Mouse (Mus musculus) testis, adult 2 months (tissue): ENCODE data around the gene Tra2a. TPM values are rescaled to one million over a fixed set of nuclear protein-coding genes. Genes with fewer than 3 reads are reported as not detected.

ENCODE experiments used
- H3K27ac ChIP-seq: fragments of 200-500 bp; 2 replicates; pipeline ENCODE4 v1.5.1; 2012; ENCODE audit warnings: low read depth, low read length; ENCODE audit not compliant: control insufficient read depth, insufficient read depth
- H3K27me3 ChIP-seq: fragments of 200-500 bp; 2 replicates; pipeline ENCODE4 v1.6.1; 2012; ENCODE audit warnings: mild to moderate bottlenecking, low read length, moderate library complexity; ENCODE audit not compliant: control insufficient read depth, insufficient read depth
- H3K36me3 ChIP-seq: fragments of 200-500 bp; 2 replicates; pipeline ENCODE4 v1.6.1; 2012; ENCODE audit warnings: mild to moderate bottlenecking, low read length; ENCODE audit not compliant: control insufficient read depth, insufficient read depth
- H3K4me1 ChIP-seq: fragments of 200-500 bp; 2 replicates; pipeline ENCODE4 v1.6.1; 2012; ENCODE audit warnings: low read length; ENCODE audit not compliant: control insufficient read depth, insufficient read depth
- H3K4me3 ChIP-seq: fragments of 200-500 bp; 2 replicates; pipeline ENCODE4 v1.5.1; 2012; ENCODE audit warnings: low read depth, mild to moderate bottlenecking, low read length, moderate library complexity, mixed read lengths; ENCODE audit not compliant: control insufficient read depth
- CTCF ChIP-seq: fragments of 200-500 bp; IDR thresholded peaks from 2 replicates; pipeline ENCODE4 v1.5.1; 2012; ENCODE audit warnings: low read depth, mild to moderate bottlenecking, inconsistent platforms, low read length, moderate library complexity; ENCODE audit not compliant: control insufficient read depth, insufficient read depth, insufficient replicate concordance
- POLR2A ChIP-seq: fragments of 200-500 bp; IDR thresholded peaks from 2 replicates; pipeline ENCODE4 v1.6.1; 2012; ENCODE audit warnings: low read depth, mild to moderate bottlenecking, inconsistent platforms, low read length, moderate library complexity; ENCODE audit not compliant: control insufficient read depth
- polyA plus RNA-seq: library from polyadenylated mRNA; depleted of rRNA; stranded (reverse); fragments of >200 nt; gene quantifications from 2 replicates; pipeline ENCODE4 v1.2.3, GENCODE M21; 2012

Gene Tra2a
- polyA plus RNA-seq, 1 experiment: 45.4 TPM

DNA sequence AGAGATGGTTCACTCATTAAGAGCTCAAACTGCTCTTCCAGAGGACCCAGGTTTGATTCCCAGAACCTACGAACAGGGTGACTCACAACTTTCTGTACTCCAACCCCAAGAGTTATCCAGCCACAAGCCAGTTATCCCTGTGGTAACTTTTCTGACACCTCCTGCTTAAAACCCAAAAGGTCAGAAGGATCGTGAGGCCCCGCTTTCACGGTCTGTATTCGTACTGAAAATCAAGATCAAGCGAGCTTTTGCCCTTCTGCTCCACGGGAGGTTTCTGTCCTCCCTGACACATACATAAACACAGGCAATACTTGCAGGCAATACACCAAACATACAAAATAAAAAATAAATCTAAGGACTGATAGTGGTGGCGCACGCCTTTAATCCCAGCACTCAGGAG lies 27.5 kb downstream of the Tra2a start:
- no peaks in the 10 kb centered on the region for H3K36me3 ChIP-seq
- no peak overlapping the region for H3K4me3 ChIP-seq
- H3K27ac ChIP-seq: no peak overlapping the region
- no peak for TF ChIP-seq CTCF
- TF ChIP-seq POLR2A: no peak
- peaks cover 3% of the 10 kb centered on the region; the same call in 1 of the 2 replicates for H3K4me1 ChIP-seq
- no peaks in the 10 kb centered on the region for H3K27me3 ChIP-seq

DNA sequence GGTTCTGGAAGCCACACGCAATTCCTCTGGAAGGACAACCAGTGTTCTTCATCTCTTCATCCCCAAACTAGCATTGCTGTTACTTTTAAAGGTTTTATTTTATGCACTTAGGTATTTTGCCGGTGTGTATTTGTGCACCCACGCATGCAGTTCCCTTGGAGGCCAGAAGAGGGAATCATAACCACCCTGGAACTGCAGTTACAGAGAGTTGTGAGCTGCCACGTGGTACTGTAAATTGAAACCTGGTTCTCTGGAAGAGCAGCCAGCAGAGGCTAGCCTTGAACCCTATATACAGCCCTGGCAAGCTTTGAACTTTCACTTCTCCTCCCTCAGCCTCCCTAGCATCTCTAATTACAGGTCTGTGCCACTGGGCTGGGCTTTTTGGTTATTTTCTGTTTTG lies 30.5 kb downstream of the Tra2a start:
- no peaks in the 10 kb centered on the region for H3K36me3 ChIP-seq
- H3K27me3 ChIP-seq: no peaks in the 10 kb centered on the region
- TF ChIP-seq CTCF: no peak; the same call in 1 of the 2 replicates
- TF ChIP-seq POLR2A: no peak
- H3K4me1 ChIP-seq: peaks cover 3% of the 10 kb centered on the region; the same call in 1 of the 2 replicates
- no peak overlapping the region for H3K27ac ChIP-seq
- no peak overlapping the region for H3K4me3 ChIP-seq

DNA sequence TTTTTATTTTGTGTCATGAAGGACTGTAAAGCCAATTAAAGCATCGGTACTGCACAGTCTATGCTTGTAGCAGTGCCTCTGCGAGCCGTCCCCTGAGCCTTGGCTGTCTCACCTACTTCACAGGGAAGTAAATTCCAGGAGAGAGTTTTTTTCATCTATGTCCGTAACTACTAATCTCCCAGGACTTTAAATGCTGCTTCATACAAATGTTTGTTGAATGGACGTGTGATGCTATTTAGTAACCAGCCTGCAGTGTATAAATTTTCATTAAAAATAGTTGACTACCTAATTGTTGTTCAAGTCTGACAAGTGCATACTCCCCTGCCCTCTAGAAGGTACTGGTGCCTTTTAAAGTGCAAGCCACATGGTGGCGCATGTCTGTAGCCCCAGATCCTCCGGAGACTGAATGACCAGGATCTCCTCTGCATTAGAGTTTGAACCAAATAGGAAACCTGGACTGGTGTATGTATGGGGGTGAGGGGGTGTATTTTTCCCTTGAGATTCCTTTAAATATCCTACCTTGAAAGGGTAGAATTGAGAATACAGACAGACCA lies 35.6 kb downstream of the Tra2a start:
- Histone ChIP-seq H3K4me1 (no peaks in the 10 kb centered on the region), H3K27me3 (no peaks in the 10 kb centered on the region), H3K36me3 (no peaks in the 10 kb centered on the region), H3K4me3 (no peak overlapping the region), H3K27ac (no peak overlapping the region)
- TF ChIP-seq POLR2A: no peak
- TF ChIP-seq CTCF: peak; percentile 14; the same call in 1 of the 2 replicates

DNA sequence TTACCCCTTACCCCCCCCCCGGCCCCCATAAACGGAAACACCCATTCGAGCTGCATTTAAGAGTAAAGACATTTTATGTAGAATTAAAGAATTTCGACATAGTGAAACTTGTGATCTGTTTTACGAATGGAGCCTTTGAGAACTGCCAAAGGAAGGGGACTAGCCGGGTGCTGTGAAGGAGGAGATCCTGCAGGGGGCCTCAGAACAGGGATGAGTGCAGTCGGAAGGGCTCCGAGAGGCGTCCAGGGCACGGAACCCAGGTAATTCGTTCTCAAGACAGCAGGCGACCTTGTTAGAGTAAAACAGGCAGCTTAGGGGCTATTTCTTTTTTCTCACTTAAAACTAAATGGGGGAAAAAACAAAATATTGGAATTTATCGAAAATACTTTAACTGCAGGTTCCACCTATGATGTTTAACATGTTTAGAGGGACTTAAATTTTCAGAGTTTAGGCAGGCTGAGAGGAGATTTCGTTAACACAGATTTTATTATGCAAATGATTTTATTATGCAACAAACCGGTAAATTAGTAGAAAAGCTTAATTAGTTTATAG lies 36.6 kb downstream of the Tra2a start:
- H3K36me3 ChIP-seq: no peaks in the 10 kb centered on the region
- no peak overlapping the region for H3K27ac ChIP-seq
- no peaks in the 10 kb centered on the region for H3K27me3 ChIP-seq
- peak overlapping the region; percentile 11; the same call in 1 of the 2 replicates for H3K4me3 ChIP-seq
- no peak for TF ChIP-seq POLR2A
- H3K4me1 ChIP-seq: no peaks in the 10 kb centered on the region

DNA sequence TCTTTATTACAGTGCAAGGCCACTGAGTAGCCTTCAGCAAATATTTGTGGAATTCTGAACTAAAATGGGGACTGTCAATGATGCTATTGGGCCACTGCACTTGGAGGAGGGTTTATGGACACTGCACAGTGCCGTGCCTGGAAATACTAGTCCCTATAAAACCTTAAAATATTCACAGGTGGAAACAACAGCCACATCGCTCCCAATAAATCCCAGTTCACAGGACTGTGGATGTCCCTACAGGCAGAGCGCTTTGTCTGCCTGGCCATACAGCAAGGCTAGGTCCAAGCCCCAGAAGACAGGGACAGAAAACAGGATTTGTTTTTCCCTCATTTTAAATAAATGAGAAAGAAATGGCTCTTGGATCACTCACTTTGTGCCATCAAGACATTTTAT lies 38.1 kb downstream of the Tra2a start:
- no peaks in the 10 kb centered on the region for H3K27me3 ChIP-seq

DNA sequence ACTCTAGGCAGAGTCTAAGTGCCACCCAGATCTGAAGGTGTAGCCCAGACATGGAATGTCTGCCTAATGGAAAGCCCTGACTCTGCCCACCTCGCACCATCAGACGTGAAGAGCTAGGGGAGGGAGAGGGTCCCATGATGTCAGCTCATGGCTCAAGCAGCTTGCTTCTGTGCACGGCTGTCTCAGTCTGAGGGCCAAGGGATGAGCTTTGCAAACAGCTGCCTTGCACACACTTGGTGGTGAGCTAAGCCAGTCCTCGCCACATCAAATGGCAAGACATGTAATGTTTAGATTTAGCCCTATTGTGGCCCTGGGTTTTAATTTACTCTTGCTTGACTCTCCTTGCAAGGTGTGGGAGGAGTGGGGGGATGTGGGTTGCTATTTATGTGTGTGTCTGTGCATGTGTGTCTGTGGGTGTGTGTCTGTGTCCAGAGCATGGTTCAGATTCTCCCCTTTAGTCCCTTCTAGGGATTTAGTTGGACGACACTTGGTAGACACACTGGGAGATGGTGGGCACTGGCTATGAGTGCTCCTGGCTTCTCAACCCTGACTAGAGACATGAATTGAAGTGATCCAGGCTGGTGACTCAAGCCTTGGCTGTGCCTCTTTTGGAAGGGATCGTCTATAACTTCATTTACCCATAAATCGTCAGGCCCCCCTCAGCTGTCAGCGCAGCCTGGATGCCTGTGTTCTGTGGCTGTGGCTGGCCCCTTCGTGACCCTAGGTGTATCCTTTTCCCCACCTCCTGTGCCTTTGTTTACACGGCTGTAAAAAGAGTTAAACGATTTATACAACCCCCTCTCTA lies 38.7 kb downstream of the Tra2a start:
- no peak overlapping the region for H3K27ac ChIP-seq
- peaks cover 2% of the 10 kb centered on the region for H3K4me1 ChIP-seq

More for the DNA sequence above, 38.1 kb downstream of the Tra2a start:
- no peaks in the 10 kb centered on the region for H3K36me3 ChIP-seq
- no peak for TF ChIP-seq CTCF
- TF ChIP-seq POLR2A: no peak
- H3K4me1 ChIP-seq: no peaks in the 10 kb centered on the region
- no peak overlapping the region for H3K4me3 ChIP-seq
- H3K27ac ChIP-seq: no peak overlapping the region

DNA sequence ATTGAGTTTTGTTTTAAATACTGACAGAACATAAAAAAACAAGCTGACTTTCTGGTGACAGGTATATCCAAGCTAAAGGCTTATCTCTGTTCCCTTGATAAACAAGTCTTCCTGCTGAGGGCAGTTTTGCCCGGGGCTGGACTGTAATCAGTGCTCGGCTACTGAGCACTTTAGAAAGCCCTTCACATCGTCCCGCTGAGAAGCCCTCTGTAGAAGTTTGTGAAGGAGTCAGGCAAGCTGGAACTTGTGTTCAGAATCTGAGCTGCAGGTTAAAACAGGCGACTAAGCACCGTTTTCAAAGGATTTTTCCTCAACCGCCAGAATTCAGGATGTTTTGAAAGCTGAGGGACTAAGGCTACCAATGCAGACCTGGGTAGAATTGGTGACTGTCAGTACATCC lies 41.9 kb downstream of the Tra2a start:
- H3K27me3 ChIP-seq: no peaks in the 10 kb centered on the region

More for the DNA sequence above, 38.7 kb downstream of the Tra2a start:
- Histone ChIP-seq H3K4me3 (no peak overlapping the region), H3K36me3 (no peaks in the 10 kb centered on the region), H3K27me3 (no peaks in the 10 kb centered on the region)
- TF ChIP-seq POLR2A: no peak

More for the DNA sequence above, 41.9 kb downstream of the Tra2a start:
- no peak overlapping the region for H3K27ac ChIP-seq
- no peaks in the 10 kb centered on the region for H3K36me3 ChIP-seq
- no peak overlapping the region for H3K4me3 ChIP-seq
- TF ChIP-seq CTCF: no peak
- no peak for TF ChIP-seq POLR2A
- H3K4me1 ChIP-seq: peaks cover 5% of the 10 kb centered on the region
